Mouse (Mus musculus) forebrain, embryonic 13.5 days (tissue): Measurements from ENCODE around the gene Fmnl1. TPM values are rescaled to one million over a fixed set of nuclear protein-coding genes. Genes with fewer than 3 reads are reported as not detected.

Experiments used
- ATAC-seq: fragments of 200-750 bp; cut with Nextera tagmentation; 2 replicates; pipeline ENCODE4 v1.8.0; 2017
- H3K27ac ChIP-seq: fragments of 300-500 bp; sonication (generic); 2 replicates; pipeline ENCODE4 v1.5.1; 2015; ENCODE audit warnings: inconsistent platforms, mild to moderate bottlenecking, moderate library complexity
- H3K27me3 ChIP-seq: fragments of 300-500 bp; sonication (generic); 2 replicates; pipeline ENCODE4 v1.6.1; 2015; ENCODE audit warnings: mild to moderate bottlenecking, inconsistent platforms
- H3K36me3 ChIP-seq: fragments of 300-500 bp; sonication (generic); 2 replicates; pipeline ENCODE4 v1.6.1; 2015; ENCODE audit warnings: mild to moderate bottlenecking, inconsistent platforms; ENCODE audit not compliant: poor library complexity, severe bottlenecking
- H3K4me1 ChIP-seq: fragments of 300-500 bp; sonication (generic); 2 replicates; pipeline ENCODE4 v1.6.1; 2015; ENCODE audit warnings: inconsistent platforms
- H3K4me2 ChIP-seq: fragments of 300-500 bp; sonication (generic); 2 replicates; pipeline ENCODE4 v1.6.1; 2015; ENCODE audit warnings: inconsistent platforms, mild to moderate bottlenecking, moderate library complexity
- H3K4me3 ChIP-seq: fragments of 300-500 bp; sonication (generic); 2 replicates; pipeline ENCODE4 v1.5.1; 2015; ENCODE audit warnings: mild to moderate bottlenecking, inconsistent platforms
- H3K9ac ChIP-seq: fragments of 300-500 bp; sonication (generic); 2 replicates; pipeline ENCODE4 v1.6.1; 2015; ENCODE audit warnings: mild to moderate bottlenecking, inconsistent platforms
- H3K9me3 ChIP-seq: fragments of 300-500 bp; sonication (generic); replicated peaks from 2 replicates; pipeline ENCODE4 v1.6.1; 2016; ENCODE audit warnings: inconsistent platforms
- WGBS: fragments of 180-500 bp; shearing (Covaris S2); methylation state at CpG from one replicate; pipeline ENCODE4 v1.1.7; 2015; 5-methylcytosine and 5-hydroxymethylcytosine counted together
- polyA plus RNA-seq: library from polyadenylated mRNA; unstranded; fragments of >200 nt; fragmentation: Nextera tagmentation; extraction: Ambion mirVana; gene quantifications from 2 replicates; pipeline ENCODE4 v1.2.1, GENCODE M21; 2015

Gene Fmnl1
- 0.76 and 0.92 TPM in 2 replicates for polyA plus RNA-seq

DNA sequence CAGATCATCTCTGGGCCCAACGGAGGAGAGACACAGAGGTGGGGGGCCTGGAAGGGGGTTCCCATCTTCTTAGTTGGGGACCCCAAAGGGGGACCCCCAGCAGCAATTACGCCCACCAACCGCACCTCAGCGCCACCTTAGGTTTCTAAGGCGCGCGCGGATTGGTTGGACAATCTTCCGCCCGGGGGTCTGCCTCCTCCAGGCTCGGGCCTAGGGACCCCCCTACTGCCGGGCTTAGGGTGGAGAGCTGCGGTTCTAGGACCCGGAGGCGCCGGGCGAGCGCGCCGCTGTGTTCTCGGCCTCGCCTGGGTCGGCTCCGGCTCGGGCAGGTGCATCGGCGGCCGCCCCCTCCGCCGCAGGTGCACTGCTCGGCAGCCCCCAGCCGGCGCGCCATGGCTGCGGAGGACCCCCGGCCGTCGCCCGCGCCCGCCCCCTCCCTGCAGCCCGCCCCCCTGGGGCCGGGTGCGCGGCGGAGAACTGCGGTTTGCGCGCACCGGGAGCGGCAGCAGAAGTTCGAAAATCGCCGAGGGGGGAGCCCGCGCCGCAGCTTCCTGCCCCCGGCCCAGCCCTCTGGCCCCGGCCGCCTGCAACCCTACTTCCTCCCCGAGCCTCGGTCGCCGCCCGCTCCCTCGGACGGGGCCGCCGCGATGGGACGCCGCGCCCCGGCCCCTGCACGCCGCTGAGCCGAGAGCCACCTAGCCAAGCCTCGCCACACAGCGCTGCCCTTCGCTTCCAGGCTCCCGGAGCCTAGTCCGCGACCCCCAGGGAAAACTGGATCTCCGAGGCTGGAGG lies at the start of gene Fmnl1:
Gene Fmnl1 (plus strand): TSS at position 614 of the 792 bp plus-strand sequence.
- under 1% methylated on average over 55 of the region's 84 CpGs for WGBS
- Histone ChIP-seq H3K4me2 (peak within 1 kb of the TSS; percentile 90), H3K27me3 (peaks cover 58% of the 10 kb centered on the region), H3K4me3 (peak within 1 kb of the TSS; percentile 62), H3K27ac (no peak within 1 kb of the TSS), H3K4me1 (peaks cover 13% of the 10 kb centered on the region), H3K9ac (peak within 1 kb of the TSS; percentile 72), H3K9me3 (no peaks in the 10 kb centered on the region), H3K36me3 (no peaks in the 10 kb centered on the region)
- ATAC-seq: peak; percentile 80

DNA sequence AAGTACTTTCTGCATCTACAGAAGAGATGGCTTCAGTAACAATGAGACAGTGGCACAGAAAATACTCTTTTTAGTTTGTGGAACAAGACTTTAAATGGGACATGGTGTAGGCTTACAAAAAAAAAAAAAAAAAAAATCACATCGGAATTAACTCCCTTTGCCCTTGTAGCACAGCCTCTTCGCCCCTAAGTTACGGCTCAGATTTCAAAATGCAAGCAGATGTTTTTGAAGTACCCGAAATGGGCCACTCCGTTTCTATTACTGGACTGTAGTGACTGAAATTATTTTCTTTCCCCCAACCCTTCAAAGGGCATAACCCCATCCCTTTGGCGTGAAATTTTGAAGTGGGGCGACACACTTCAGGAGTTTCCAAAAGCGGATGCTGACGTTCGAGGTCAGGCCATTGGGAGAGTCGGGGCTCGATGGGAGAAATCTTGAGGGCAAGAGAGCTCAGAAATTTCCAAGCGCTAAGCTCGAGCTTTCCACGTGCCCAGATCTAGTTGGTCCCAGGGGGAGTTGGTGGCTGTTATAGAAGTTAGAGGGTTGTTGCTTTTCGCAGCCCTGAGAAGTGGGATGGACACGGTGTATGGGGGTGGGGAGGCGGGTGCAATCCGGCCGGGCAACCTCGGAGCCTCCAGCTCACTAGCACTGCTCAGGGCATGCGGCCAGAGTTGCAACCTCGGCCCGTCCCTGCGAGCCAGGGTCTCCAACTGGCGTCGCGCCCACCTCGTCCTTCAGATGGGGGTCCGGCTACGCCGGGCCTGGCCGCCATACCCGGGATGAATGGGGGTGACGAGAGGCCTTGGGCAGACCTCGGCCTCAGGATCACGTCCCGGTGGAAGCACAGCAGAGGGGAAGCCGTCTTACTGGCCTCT lies 39.0 kb upstream of the Fmnl1 start, which contains the start of gene Hexim2:
Gene Hexim2 (plus strand): TSS at position 729 of the 875 bp plus-strand sequence.
- H3K36me3 ChIP-seq: no peaks in the 10 kb centered on the region
- peak within 1 kb of the TSS; percentile 95 for H3K27ac ChIP-seq
- H3K9ac ChIP-seq: peak within 1 kb of the TSS; percentile 99
- peak within 1 kb of the TSS; percentile 88 for H3K4me3 ChIP-seq
- H3K4me1 ChIP-seq: peaks cover 37% of the 10 kb centered on the region
- no peaks in the 10 kb centered on the region for H3K9me3 ChIP-seq
- H3K27me3 ChIP-seq: no peaks in the 10 kb centered on the region
- peak within 1 kb of the TSS; percentile 81 for H3K4me2 ChIP-seq
- ATAC-seq: peak; percentile 51
- under 1% methylated on average over 39 of the region's 39 CpGs for WGBS

DNA sequence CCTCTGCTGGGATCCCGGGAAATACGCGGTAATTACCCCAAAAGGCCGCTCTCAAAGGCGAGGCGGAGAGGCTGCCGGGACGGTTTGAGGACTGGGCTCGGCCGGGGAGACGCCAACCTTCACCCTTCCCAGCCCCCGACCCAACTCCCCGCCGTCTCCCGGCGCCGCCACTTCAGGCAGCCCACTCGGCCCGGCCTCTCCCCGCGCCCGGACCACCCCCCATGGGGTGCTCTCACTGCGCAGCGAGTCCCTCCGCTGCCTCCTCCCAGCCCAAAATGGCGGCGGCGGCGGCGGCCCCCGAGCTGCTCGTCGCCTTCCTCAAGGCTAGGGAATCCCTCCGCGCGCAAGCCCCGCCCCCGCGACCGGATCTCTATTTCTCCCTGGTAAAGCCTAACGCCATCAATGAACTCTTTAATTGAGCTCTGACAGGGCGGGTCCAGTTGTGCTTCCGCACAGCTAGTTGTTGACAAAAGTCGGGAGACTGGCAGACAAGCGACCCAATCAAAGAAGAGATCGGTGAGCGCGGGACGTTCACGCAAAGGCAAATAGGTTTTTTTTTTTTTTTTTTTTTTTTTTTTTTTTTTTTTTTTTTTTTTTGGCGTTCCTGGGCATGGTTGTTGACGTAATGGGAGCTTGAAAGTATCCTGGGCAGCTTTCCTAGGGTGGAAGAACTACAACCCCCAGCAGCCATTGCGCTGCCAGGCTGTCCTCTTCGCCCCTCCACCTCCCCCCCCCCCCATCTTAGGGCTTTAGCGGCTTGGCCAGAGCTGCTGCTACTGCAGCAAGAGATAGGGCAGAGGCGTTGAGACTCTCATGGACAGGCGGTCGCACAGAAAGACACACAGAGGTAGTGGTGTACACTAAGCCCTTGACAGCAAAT lies 38.1 kb upstream of the Fmnl1 start:
- H3K4me2 ChIP-seq: peak overlapping the region; percentile 81
- H3K9me3 ChIP-seq: no peaks in the 10 kb centered on the region
- H3K9ac ChIP-seq: peak overlapping the region; percentile 99
- peak; percentile 95 for ATAC-seq
- H3K27ac ChIP-seq: peak overlapping the region; percentile 95
- under 1% methylated on average over 54 of the region's 58 CpGs for WGBS
- peaks cover 37% of the 10 kb centered on the region for H3K4me1 ChIP-seq
- no peaks in the 10 kb centered on the region for H3K36me3 ChIP-seq
- H3K27me3 ChIP-seq: no peaks in the 10 kb centered on the region
- H3K4me3 ChIP-seq: peak overlapping the region; percentile 88

DNA sequence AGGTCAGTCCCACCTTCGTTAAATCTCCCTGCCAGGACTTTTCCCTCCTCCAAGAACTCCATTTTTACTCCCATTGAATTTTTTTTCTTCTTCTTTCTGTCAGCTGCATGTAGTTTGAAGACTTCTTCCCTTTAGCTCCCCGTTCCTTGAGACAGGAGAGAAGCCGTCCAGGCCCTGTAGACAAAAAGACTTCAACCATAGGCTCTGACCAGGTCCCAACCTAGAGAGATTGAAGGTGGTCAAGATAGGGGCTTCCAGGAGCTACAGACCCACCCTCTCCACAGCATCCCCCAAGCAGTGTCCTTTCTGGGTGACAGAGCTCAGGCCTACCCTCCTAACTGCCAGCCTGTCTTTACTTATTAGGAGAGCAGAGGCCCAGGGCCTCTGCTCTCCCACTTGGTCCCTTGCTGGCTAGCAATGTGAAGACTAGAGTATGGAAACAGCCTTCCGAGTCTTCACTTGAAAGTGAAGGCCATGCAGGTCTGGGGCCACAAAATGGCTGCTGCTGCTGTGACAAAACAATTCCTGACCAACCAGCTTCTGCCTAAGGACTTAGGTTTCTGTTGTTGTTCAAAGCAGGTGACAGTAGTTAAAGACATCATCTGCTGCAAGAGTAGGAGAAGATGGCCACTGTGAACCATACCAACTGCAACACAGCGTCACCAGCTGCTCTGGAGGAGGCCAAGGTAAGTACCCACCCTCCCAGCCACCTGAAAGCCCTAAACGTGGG lies 37.3 kb upstream of the Fmnl1 start:
- ATAC-seq: peak; percentile 17; the same call in 1 of the 2 replicates
- Histone ChIP-seq H3K27ac (peak overlapping the region; percentile 65), H3K4me1 (peaks cover 37% of the 10 kb centered on the region), H3K27me3 (no peaks in the 10 kb centered on the region), H3K36me3 (peaks cover 7% of the 10 kb centered on the region), H3K9ac (peak overlapping the region; percentile 49), H3K4me3 (peak overlapping the region; percentile 28), H3K4me2 (peak overlapping the region; percentile 56), H3K9me3 (no peaks in the 10 kb centered on the region)
- 53% methylated on average over 6 of the region's 6 CpGs for WGBS

DNA sequence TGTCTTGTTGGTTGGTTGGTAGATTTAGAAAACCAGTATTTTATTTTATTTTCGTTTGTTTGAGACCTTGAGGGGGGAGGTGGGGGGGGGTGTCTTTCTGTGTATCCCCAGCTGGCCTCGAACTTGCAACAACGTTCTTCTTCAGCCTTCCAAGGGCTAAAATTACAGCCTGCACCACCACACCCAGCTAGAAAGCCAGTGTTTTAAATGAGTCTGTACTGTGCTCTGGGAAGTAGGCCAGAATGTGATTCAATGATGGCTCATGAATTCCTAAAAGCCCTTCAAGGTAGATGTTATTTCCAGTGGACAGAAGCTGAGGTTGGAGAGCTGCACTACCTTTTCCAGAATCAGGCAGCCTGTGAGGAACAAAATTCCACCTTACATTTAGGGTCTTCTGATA lies 36.7 kb upstream of the Fmnl1 start:
- no peak for ATAC-seq
- no peak overlapping the region for H3K4me3 ChIP-seq
- H3K4me2 ChIP-seq: peak overlapping the region; percentile 56; the same call in 1 of the 2 replicates
- H3K4me1 ChIP-seq: peaks cover 37% of the 10 kb centered on the region
- WGBS: 74% methylated on average over 3 of the region's 3 CpGs
- H3K9ac ChIP-seq: no peak overlapping the region
- no peak overlapping the region for H3K27ac ChIP-seq
- no peaks in the 10 kb centered on the region for H3K27me3 ChIP-seq
- H3K36me3 ChIP-seq: peaks cover 13% of the 10 kb centered on the region
- H3K9me3 ChIP-seq: no peaks in the 10 kb centered on the region

DNA sequence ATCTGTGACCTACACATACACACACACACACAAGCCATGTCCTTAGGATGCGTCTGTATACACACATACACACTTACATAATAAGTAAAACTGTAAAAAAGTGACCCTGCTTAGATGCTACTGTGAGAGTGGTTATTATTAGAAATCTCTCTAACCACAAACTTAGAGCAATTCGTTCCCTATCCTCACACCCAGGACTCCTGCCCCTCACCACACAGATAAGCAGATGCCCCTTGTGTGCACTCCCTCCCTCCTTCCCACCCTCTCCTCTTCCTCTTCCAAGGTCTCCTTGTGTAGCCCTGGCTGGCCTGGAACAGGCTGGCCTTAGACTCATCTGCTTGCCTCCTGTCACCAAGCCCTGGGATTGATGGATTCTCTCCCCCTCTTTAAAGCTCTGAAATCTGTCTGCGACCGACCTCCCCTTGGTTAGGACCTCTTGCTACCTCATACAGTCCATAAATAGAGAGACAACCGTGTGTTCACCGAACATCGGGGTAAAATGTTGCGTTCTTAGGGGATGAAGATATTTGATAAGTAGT lies 34.8 kb upstream of the Fmnl1 start:
- Histone ChIP-seq H3K4me3 (no peak overlapping the region), H3K36me3 (peaks cover 24% of the 10 kb centered on the region), H3K27ac (no peak overlapping the region), H3K4me1 (peaks cover 29% of the 10 kb centered on the region), H3K27me3 (no peaks in the 10 kb centered on the region), H3K4me2 (no peak overlapping the region), H3K9me3 (no peaks in the 10 kb centered on the region), H3K9ac (0 out of 2 replicates have a peak overlapping the region, but pooled peaks have one; percentile 8)
- no peak for ATAC-seq
- WGBS: 92% methylated on average over 8 of the region's 8 CpGs

DNA sequence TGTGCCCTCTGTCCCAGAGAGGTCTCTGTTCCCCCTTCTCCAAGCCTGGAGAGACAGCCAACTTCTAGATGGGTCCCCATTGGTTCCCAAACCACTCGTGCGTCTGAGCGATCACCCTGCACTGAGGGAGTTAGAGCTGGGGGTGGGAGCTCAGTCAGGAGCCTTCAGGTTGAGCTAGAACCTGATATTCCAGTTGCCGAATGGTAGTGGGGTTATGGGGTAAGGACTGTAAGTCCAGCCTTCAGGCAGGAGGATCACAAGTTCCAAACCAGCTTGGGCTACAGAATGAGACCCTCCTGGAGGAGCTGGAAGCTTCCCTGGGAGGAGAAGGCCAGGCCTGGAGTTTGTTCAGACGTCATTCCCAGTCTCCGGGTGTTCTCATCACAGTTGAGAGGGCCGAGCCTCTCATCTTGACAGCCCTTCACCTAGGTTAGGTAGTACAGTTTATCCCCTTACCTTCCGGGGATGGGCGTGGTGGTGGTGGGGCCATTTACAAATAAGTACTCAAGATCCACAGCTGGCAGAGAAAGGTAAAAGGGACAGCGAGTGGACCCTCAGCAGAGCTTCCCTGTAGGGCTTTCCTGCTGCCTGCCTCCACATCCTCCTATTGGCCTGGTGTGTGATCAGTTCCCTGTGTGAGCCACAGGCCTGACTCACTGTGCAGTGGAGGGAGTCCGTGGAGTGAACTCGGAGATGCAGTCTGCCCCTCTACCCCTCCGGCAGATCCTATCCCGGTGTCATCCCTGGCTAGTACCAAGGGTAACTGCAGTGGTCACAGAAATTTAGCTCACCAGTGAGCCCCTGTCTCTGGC lies 30.8 kb upstream of the Fmnl1 start:
- 82% methylated on average over 14 of the region's 14 CpGs for WGBS
- no peak overlapping the region for H3K9ac ChIP-seq
- no peak for ATAC-seq
- H3K27ac ChIP-seq: no peak overlapping the region
- H3K9me3 ChIP-seq: no peaks in the 10 kb centered on the region
- peaks cover 20% of the 10 kb centered on the region for H3K4me1 ChIP-seq
- H3K36me3 ChIP-seq: peaks cover 24% of the 10 kb centered on the region
- no peaks in the 10 kb centered on the region for H3K27me3 ChIP-seq
- no peak overlapping the region for H3K4me3 ChIP-seq
- H3K4me2 ChIP-seq: no peak overlapping the region

DNA sequence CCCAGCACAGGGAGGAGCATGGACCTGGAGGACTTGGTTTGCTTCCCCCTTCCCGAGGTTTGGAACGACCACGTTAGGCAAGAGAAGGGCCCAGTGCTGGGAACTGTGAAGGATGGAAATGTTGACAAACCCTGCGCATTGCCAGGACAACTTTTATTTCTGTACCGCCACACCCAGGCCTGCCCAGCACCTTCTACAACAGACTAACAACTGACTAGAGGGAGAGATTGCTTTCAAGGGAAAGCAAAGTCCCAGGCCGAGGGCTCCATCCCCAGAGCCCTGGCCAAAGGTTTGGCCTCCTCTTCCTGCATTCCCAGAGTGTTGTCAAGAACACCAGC lies 30.2 kb upstream of the Fmnl1 start:
- no peak overlapping the region for H3K4me3 ChIP-seq
- 70% methylated on average over 6 of the region's 6 CpGs for WGBS

DNA sequence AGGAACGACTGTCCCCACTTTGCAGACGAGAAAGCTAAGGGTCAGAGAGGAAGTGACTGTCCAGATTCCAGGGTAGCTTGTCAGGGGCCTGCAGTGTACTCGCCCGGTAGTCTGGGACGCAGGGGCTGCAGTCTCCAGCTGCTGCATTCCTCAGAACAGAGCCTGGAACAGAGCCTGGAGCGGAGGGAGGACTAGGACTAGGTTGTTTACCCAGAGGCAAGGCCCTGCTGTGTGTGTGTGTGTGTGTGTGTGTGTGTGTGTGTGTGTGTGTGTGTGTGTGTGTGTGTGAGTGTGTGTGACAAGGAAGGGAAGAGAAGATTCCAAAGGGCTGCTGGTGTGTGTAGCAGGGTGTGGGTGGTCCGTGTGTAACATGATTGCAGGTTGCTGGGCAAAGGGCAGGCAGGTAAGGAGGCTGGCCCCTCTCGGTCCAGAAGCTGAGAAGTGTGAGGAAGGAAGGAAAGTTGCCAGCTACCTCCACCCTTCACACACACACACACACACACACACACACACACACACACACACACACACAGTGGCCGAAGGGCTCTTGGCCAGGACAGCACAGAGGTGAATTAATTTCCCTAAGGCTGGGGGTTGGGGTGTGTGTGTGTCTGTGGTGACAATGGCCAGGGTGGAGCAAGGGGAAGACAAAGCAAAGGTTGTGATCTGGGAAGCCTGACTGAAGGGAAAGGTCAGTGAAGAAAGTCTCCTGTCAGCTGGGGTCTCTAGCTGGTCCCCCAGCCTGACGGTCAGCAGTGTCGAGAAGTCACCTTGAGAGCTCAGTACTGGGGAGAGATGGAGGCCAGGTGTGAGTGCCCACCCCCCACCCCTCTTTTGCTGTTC lies 29.6 kb upstream of the Fmnl1 start:
- Histone ChIP-seq H3K9me3 (no peaks in the 10 kb centered on the region), H3K4me2 (0 out of 2 replicates have a peak overlapping the region, but pooled peaks have one; percentile 48), H3K4me1 (peaks cover 19% of the 10 kb centered on the region), H3K4me3 (no peak overlapping the region), H3K9ac (peak overlapping the region; percentile 21; the same call in 1 of the 2 replicates), H3K27me3 (no peaks in the 10 kb centered on the region), H3K27ac (peak overlapping the region; percentile 62), H3K36me3 (peaks cover 24% of the 10 kb centered on the region)
- WGBS: 29% methylated on average over 10 of the region's 11 CpGs
- no peak for ATAC-seq

More for the DNA sequence above, 30.2 kb upstream of the Fmnl1 start:
- Histone ChIP-seq H3K4me1 (peaks cover 19% of the 10 kb centered on the region), H3K27ac (no peak overlapping the region), H3K36me3 (peaks cover 24% of the 10 kb centered on the region), H3K4me2 (no peak overlapping the region), H3K9me3 (no peaks in the 10 kb centered on the region), H3K9ac (no peak overlapping the region), H3K27me3 (no peaks in the 10 kb centered on the region)
- no peak for ATAC-seq
